Mouse (Mus musculus) forebrain, embryonic 12.5 days (tissue): ENCODE results near the gene Kndc1. TPM values are rescaled to one million over a fixed set of nuclear protein-coding genes. Genes with fewer than 3 reads are reported as not detected.

Experiments used
- ATAC-seq: fragments of 200-750 bp; cut with Nextera tagmentation; 2 replicates; pipeline ENCODE4 v1.8.0; 2017; ENCODE audit warnings: moderate TSS enrichment; ENCODE audit not compliant: low FRiP score
- H3K27ac ChIP-seq: fragments of 300-500 bp; sonication (generic); 2 replicates; pipeline ENCODE4 v1.5.1; 2016; ENCODE audit warnings: mild to moderate bottlenecking
- H3K27me3 ChIP-seq: fragments of 300-500 bp; sonication (generic); 2 replicates; pipeline ENCODE4 v1.6.1; 2016; ENCODE audit warnings: mild to moderate bottlenecking
- H3K36me3 ChIP-seq: fragments of 300-500 bp; sonication (generic); replicated peaks from 2 replicates; pipeline ENCODE4 v1.6.1; 2016; ENCODE audit warnings: mild to moderate bottlenecking
- H3K4me1 ChIP-seq: fragments of 300-500 bp; sonication (generic); 2 replicates; pipeline ENCODE4 v1.6.1; 2016
- H3K4me2 ChIP-seq: fragments of 300-500 bp; sonication (generic); 2 replicates; pipeline ENCODE4 v1.6.1; 2016; ENCODE audit warnings: mild to moderate bottlenecking, moderate library complexity
- H3K4me3 ChIP-seq: fragments of 300-500 bp; sonication (generic); replicated peaks from 2 replicates; pipeline ENCODE4 v1.5.1; 2016; ENCODE audit warnings: mild to moderate bottlenecking
- H3K9ac ChIP-seq: fragments of 300-500 bp; sonication (generic); 2 replicates; pipeline ENCODE4 v1.6.1; 2016; ENCODE audit warnings: mild to moderate bottlenecking
- H3K9me3 ChIP-seq: fragments of 300-500 bp; sonication (generic); 2 replicates; pipeline ENCODE4 v1.6.1; 2016
- WGBS: fragments of 180-500 bp; shearing (Covaris S2); methylation state at CpG from one replicate; pipeline ENCODE4 v1.1.7; 2016; 5-methylcytosine and 5-hydroxymethylcytosine counted together
- polyA plus RNA-seq: library from polyadenylated mRNA; unstranded; fragments of >200 nt; fragmentation: Nextera tagmentation; extraction: Ambion mirVana; gene quantifications from 2 replicates; pipeline ENCODE4 v1.2.1, GENCODE M21; 2016

Gene Kndc1
- polyA plus RNA-seq, 1 experiment from 2014 or later: 1.3 TPM

GRCm38 (mm10) chr7:139940476-139941209, 46.1 kb downstream of the Kndc1 start:
- 70% methylated on average over 16 of the region's 16 CpGs for WGBS

GRCm38 (mm10) chr7:139943674-139944281, 49.3 kb downstream of the Kndc1 start, which contains the start of gene Utf1:
Gene Utf1, plus strand, starts transcription at chr7:139943789.
- Histone ChIP-seq H3K4me2 (peak within 1 kb of the TSS; percentile 52), H3K9ac (0 out of 2 replicates have a peak within 1 kb of the TSS, but pooled peaks have one; percentile 25), H3K4me3 (peak within 1 kb of the TSS; percentile 36), H3K9me3 (no peaks in the 10 kb centered on the region), H3K36me3 (no peaks in the 10 kb centered on the region), H3K4me1 (peaks cover 13% of the 10 kb centered on the region), H3K27me3 (peaks cover 85% of the 10 kb centered on the region), H3K27ac (no peak within 1 kb of the TSS)
- ATAC-seq: peak; percentile 30; the same call in 1 of the 2 replicates
- WGBS: under 1% methylated on average over 59 of the region's 59 CpGs

More at GRCm38 (mm10) chr7:139940476-139941209, 46.1 kb downstream of the Kndc1 start:
- no peak overlapping the region for H3K9ac ChIP-seq
- no peak overlapping the region for H3K4me3 ChIP-seq
- peaks cover 13% of the 10 kb centered on the region for H3K4me1 ChIP-seq
- peaks cover 55% of the 10 kb centered on the region for H3K27me3 ChIP-seq
- no peaks in the 10 kb centered on the region for H3K9me3 ChIP-seq
- H3K4me2 ChIP-seq: no peak overlapping the region
- ATAC-seq: no peak
- H3K27ac ChIP-seq: no peak overlapping the region
- H3K36me3 ChIP-seq: no peaks in the 10 kb centered on the region

GRCm38 (mm10) chr7:139944291-139945240, 50.1 kb downstream of the Kndc1 start:
- ATAC-seq: peak; percentile 30; the same call in 1 of the 2 replicates
- Histone ChIP-seq H3K9ac (0 out of 2 replicates have a peak overlapping the region, but pooled peaks have one; percentile 25), H3K9me3 (no peaks in the 10 kb centered on the region), H3K4me2 (peak overlapping the region; percentile 52), H3K4me1 (peaks cover 14% of the 10 kb centered on the region), H3K36me3 (no peaks in the 10 kb centered on the region), H3K4me3 (peak overlapping the region; percentile 36), H3K27ac (no peak overlapping the region), H3K27me3 (peaks cover 91% of the 10 kb centered on the region)
- 3% methylated on average over 68 of the region's 68 CpGs for whole genome bisulfite sequencing

- 12% methylated on average over 5 of the region's 5 CpGs for WGBS
These were observed 51.0 kb downstream of the Kndc1 start for GRCm38 (mm10) chr7:139945516-139945915.

GRCm38 (mm10) chr7:139946032-139946431, 51.5 kb downstream of the Kndc1 start:
- ATAC-seq: no peak
- no peaks in the 10 kb centered on the region for H3K9me3 ChIP-seq
- H3K36me3 ChIP-seq: no peaks in the 10 kb centered on the region
- no peak overlapping the region for H3K4me2 ChIP-seq
- H3K9ac ChIP-seq: no peak overlapping the region
- H3K27ac ChIP-seq: no peak overlapping the region
- WGBS: 24% methylated on average over 5 of the region's 5 CpGs
- H3K4me3 ChIP-seq: no peak overlapping the region
- H3K27me3 ChIP-seq: peaks cover 97% of the 10 kb centered on the region
- peaks cover 29% of the 10 kb centered on the region for H3K4me1 ChIP-seq

More at GRCm38 (mm10) chr7:139945516-139945915, 51.0 kb downstream of the Kndc1 start:
- ATAC-seq: no peak
- no peak overlapping the region for H3K4me2 ChIP-seq
- H3K9me3 ChIP-seq: no peaks in the 10 kb centered on the region
- H3K4me3 ChIP-seq: no peak overlapping the region
- peaks cover 97% of the 10 kb centered on the region for H3K27me3 ChIP-seq
- H3K27ac ChIP-seq: no peak overlapping the region
- H3K36me3 ChIP-seq: no peaks in the 10 kb centered on the region
- H3K9ac ChIP-seq: no peak overlapping the region
- H3K4me1 ChIP-seq: peaks cover 24% of the 10 kb centered on the region

GRCm38 (mm10) chr7:139949893-139950282, 55.4 kb downstream of the Kndc1 start:
- Histone ChIP-seq H3K9ac (peak overlapping the region; percentile 40; the same call in 1 of the 2 replicates), H3K27ac (no peak overlapping the region), H3K4me2 (peak overlapping the region; percentile 82), H3K4me1 (peaks cover 18% of the 10 kb centered on the region), H3K9me3 (no peaks in the 10 kb centered on the region), H3K27me3 (peaks cover 77% of the 10 kb centered on the region), H3K36me3 (no peaks in the 10 kb centered on the region), H3K4me3 (peak overlapping the region; percentile 46)
- WGBS: 2% methylated on average over 15 of the region's 15 CpGs
- ATAC-seq: peak; percentile 76; the same call in 1 of the 2 replicates

- ATAC-seq: peak; percentile 46; the same call in 1 of the 2 replicates
- Histone ChIP-seq H3K27me3 (peaks cover 76% of the 10 kb centered on the region), H3K4me1 (peaks cover 18% of the 10 kb centered on the region), H3K27ac (no peak overlapping the region), H3K9ac (peak overlapping the region; percentile 40; the same call in 1 of the 2 replicates), H3K4me2 (peak overlapping the region; percentile 82), H3K4me3 (peak overlapping the region; percentile 46), H3K9me3 (no peaks in the 10 kb centered on the region), H3K36me3 (no peaks in the 10 kb centered on the region)
- WGBS: 1% methylated on average over 33 of the region's 33 CpGs
These were observed 55.9 kb downstream of the Kndc1 start for GRCm38 (mm10) chr7:139950283-139950971.

GRCm38 (mm10) chr7:139951079-139951478, 56.6 kb downstream of the Kndc1 start:
- H3K9ac ChIP-seq: peak overlapping the region; percentile 40; the same call in 1 of the 2 replicates
- H3K36me3 ChIP-seq: no peaks in the 10 kb centered on the region
- H3K4me3 ChIP-seq: peak overlapping the region; percentile 46
- H3K9me3 ChIP-seq: no peaks in the 10 kb centered on the region
- peaks cover 75% of the 10 kb centered on the region for H3K27me3 ChIP-seq
- peak overlapping the region; percentile 82 for H3K4me2 ChIP-seq
- peaks cover 18% of the 10 kb centered on the region for H3K4me1 ChIP-seq
- 8% methylated on average over 16 of the region's 16 CpGs for whole genome bisulfite sequencing
- no peak for ATAC-seq
- H3K27ac ChIP-seq: no peak overlapping the region

GRCm38 (mm10) chr7:139951991-139952633, 57.6 kb downstream of the Kndc1 start:
- no peak overlapping the region for H3K4me2 ChIP-seq
- WGBS: 52% methylated on average over 6 of the region's 6 CpGs
- H3K27me3 ChIP-seq: peaks cover 64% of the 10 kb centered on the region
- peaks cover 18% of the 10 kb centered on the region for H3K4me1 ChIP-seq
- H3K36me3 ChIP-seq: no peaks in the 10 kb centered on the region
- H3K27ac ChIP-seq: no peak overlapping the region
- ATAC-seq: no peak
- H3K9me3 ChIP-seq: no peaks in the 10 kb centered on the region
- H3K4me3 ChIP-seq: no peak overlapping the region
- H3K9ac ChIP-seq: no peak overlapping the region

- H3K27ac ChIP-seq: no peak overlapping the region
- H3K9me3 ChIP-seq: no peaks in the 10 kb centered on the region
- H3K36me3 ChIP-seq: no peaks in the 10 kb centered on the region
- no peak for ATAC-seq
- WGBS: 82% methylated on average over 4 of the region's 4 CpGs
- no peak overlapping the region for H3K4me2 ChIP-seq
- H3K27me3 ChIP-seq: peaks cover 44% of the 10 kb centered on the region
- H3K4me3 ChIP-seq: no peak overlapping the region
- H3K9ac ChIP-seq: no peak overlapping the region
- peaks cover 7% of the 10 kb centered on the region for H3K4me1 ChIP-seq
These were observed 61.0 kb downstream of the Kndc1 start for GRCm38 (mm10) chr7:139955505-139955904.

- no peak overlapping the region for H3K4me3 ChIP-seq
- H3K9ac ChIP-seq: no peak overlapping the region
- WGBS: 94% methylated on average over 3 of the region's 3 CpGs
- no peak overlapping the region for H3K27ac ChIP-seq
- no peaks in the 10 kb centered on the region for H3K36me3 ChIP-seq
- no peaks in the 10 kb centered on the region for H3K9me3 ChIP-seq
- H3K27me3 ChIP-seq: peaks cover 34% of the 10 kb centered on the region
- no peak for ATAC-seq
- no peak overlapping the region for H3K4me2 ChIP-seq
- H3K4me1 ChIP-seq: no peaks in the 10 kb centered on the region
These were observed 62.2 kb downstream of the Kndc1 start for GRCm38 (mm10) chr7:139956658-139957057.
